In the genomic region with DNA sequence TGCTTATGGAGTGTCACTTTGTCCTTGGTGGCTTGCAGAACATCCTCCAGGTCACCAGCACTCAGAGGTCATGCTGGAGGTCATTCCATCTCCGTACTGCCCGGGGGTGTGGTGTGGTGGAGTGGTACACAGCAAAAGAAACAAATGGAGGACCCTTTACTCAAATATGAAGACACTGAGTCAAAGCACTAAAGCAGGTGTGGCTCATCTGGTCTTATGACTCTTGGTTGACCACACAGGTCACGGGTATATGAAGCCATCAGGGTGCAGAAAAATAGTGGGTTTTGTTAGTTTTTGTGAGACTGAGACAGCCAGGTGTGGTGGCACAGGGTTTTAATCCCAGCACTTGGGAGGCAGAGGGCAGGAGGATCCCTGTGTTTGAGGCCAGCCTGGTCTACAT, we compare ENCODE assay signal across 18 mouse cellular contexts. TPM values are rescaled to one million over a fixed set of nuclear protein-coding genes. Genes with fewer than 3 reads are reported as not detected.
"Had no signal": no experiment of that assay in that cellular context is flagged by ENCODE, and none has a peak within 500 bp of the region (broad histone marks: within the 10 kb centered on the region; RNA-seq: fewer than 3 reads in every experiment).

No protein-coding gene starts in this region.

- H3K4me3 ChIP-seq: neural tube, embryonic 13.5 days; neural tube, embryonic 15.5 days; stomach, embryonic 15.5 days had no signal

- H3K27me3 ChIP-seq: neural tube, embryonic 13.5 days; neural tube, embryonic 15.5 days; stomach, embryonic 15.5 days had no signal

- H3K9ac ChIP-seq: neural tube, embryonic 13.5 days; neural tube, embryonic 15.5 days; stomach, embryonic 15.5 days had no signal

- H3K4me2 ChIP-seq: neural tube, embryonic 13.5 days; neural tube, embryonic 15.5 days; stomach, embryonic 15.5 days had no signal

- H3K4me1 ChIP-seq: neural tube, embryonic 13.5 days; neural tube, embryonic 15.5 days; stomach, embryonic 15.5 days had no signal

- H3K9me3 ChIP-seq: neural tube, embryonic 13.5 days; neural tube, embryonic 15.5 days; stomach, embryonic 15.5 days had no signal

- H3K27ac ChIP-seq: neural tube, embryonic 13.5 days; neural tube, embryonic 15.5 days; stomach, embryonic 15.5 days; stomach, postnatal 0 days had no signal

- DNase-seq: retina, postnatal 1 day; right cerebral cortex, adult 18-20 months; right cerebral cortex, postnatal 14 days; right cerebral cortex, postnatal 25 days; right cerebral cortex, postnatal 4 days; spleen, adult 18-20 months; thymus, adult 18-20 months; thymus, adult 2 months; thymus, postnatal 14 days; thymus, postnatal 25 days; thymus, postnatal 36 days; thymus, postnatal 4 days had no signal

- H3K36me3 ChIP-seq: neural tube, embryonic 13.5 days; neural tube, embryonic 15.5 days; stomach, embryonic 15.5 days had no signal

RNA-seq across cellular contexts. Expression of a gene that starts 11.4 kb away (rescaled TPM):
- total RNA-seq: neutrophil, adult 5-6 weeks had no signal
- polyA plus RNA-seq: neural tube, embryonic 13.5 days; neural tube, embryonic 14.5 days had no signal
